27 mouse cellular contexts compared by ENCODE assay signal in genomic region chr3:43847386-43847785, GRCm38 (mm10).
DNase-seq lines count a peak whose midpoint lies in the region; ATAC-seq lines count a peak whose summit lies in the region.
"Had no signal": no experiment of that assay in that cellular context is flagged by ENCODE, and none has a peak within 500 bp of the region (broad histone marks: within the 10 kb centered on the region; RNA-seq: fewer than 3 reads in every experiment).

No protein-coding gene starts in this region.

- 41% methylated on average over 4 of the region's 4 CpGs for whole genome bisulfite sequencing in forebrain, embryonic 12.5 days
- WGBS in forebrain, embryonic 15.5 days = 30% methylated on average over 4 of the region's 4 CpGs
- 34% methylated on average over 4 of the region's 4 CpGs for WGBS in midbrain, embryonic 12.5 days
- 28% methylated on average over 4 of the region's 4 CpGs for WGBS in midbrain, embryonic 16.5 days

- no peak overlapping the region for H3K9ac ChIP-seq in forebrain, embryonic 12.5 days
- no peak overlapping the region for H3K9ac ChIP-seq in forebrain, embryonic 15.5 days (replicated peaks)
- H3K9ac ChIP-seq in midbrain, embryonic 12.5 days (replicated peaks) = no peak overlapping the region
- no peak overlapping the region for H3K9ac ChIP-seq in midbrain, embryonic 16.5 days (ENCODE audit: low read depth, low read length)
- H3K9ac ChIP-seq: embryonic facial prominence, embryonic 13.5 days; forebrain, embryonic 13.5 days; heart, embryonic 12.5 days; hindbrain, embryonic 15.5 days; intestine, embryonic 15.5 days; limb, embryonic 13.5 days; lung, embryonic 15.5 days had no signal

- 0 out of 2 replicates have a peak, but pooled peaks have one; percentile 17 for ATAC-seq in forebrain, embryonic 12.5 days (ENCODE audit: low FRiP score)
- no peak for ATAC-seq in forebrain, embryonic 15.5 days (replicated peaks)
- 0 out of 2 replicates have a peak, but pooled peaks have one; percentile 19 for ATAC-seq in midbrain, embryonic 12.5 days (ENCODE audit: low FRiP score, low read depth)
- ATAC-seq in midbrain, embryonic 16.5 days = no peak
- no peak for ATAC-seq in cerebellum, adult (ENCODE audit: insufficient number of reproducible peaks, low FRiP score, low TSS enrichment)
- ATAC-seq: CD4-positive, CD25-positive, alpha-beta regulatory T cell, adult 4 months; forebrain, embryonic 13.5 days; intestine, embryonic 15.5 days had no signal

- no peaks in the 10 kb centered on the region for H3K4me1 ChIP-seq in forebrain, embryonic 12.5 days
- H3K4me1 ChIP-seq in forebrain, embryonic 15.5 days = no peaks in the 10 kb centered on the region
- H3K4me1 ChIP-seq in midbrain, embryonic 12.5 days = no peaks in the 10 kb centered on the region
- no peaks in the 10 kb centered on the region for H3K4me1 ChIP-seq in midbrain, embryonic 16.5 days (ENCODE audit: control insufficient read depth, insufficient read depth, low read length)
- H3K4me1 ChIP-seq: embryonic facial prominence, embryonic 13.5 days; forebrain, embryonic 13.5 days; heart, embryonic 12.5 days; hindbrain, embryonic 15.5 days; intestine, embryonic 15.5 days; limb, embryonic 13.5 days; lung, embryonic 15.5 days had no signal

- no peak overlapping the region for H3K4me2 ChIP-seq in forebrain, embryonic 12.5 days
- no peak overlapping the region for H3K4me2 ChIP-seq in forebrain, embryonic 15.5 days (replicated peaks)
- H3K4me2 ChIP-seq in midbrain, embryonic 12.5 days (replicated peaks) = no peak overlapping the region
- no peak overlapping the region for H3K4me2 ChIP-seq in midbrain, embryonic 16.5 days (ENCODE audit: low read length)
- H3K4me2 ChIP-seq: embryonic facial prominence, embryonic 13.5 days; forebrain, embryonic 13.5 days; heart, embryonic 12.5 days; hindbrain, embryonic 15.5 days; intestine, embryonic 15.5 days; limb, embryonic 13.5 days; liver, embryonic 11.5 days; lung, embryonic 15.5 days had no signal

- no peak overlapping the region for H3K4me3 ChIP-seq in forebrain, embryonic 12.5 days (replicated peaks)
- H3K4me3 ChIP-seq in forebrain, embryonic 15.5 days = no peak overlapping the region
- H3K4me3 ChIP-seq in midbrain, embryonic 12.5 days = no peak overlapping the region
- H3K4me3 ChIP-seq in midbrain, embryonic 16.5 days (ENCODE audit: low read depth, low read length) = no peak overlapping the region
- H3K4me3 ChIP-seq: embryonic facial prominence, embryonic 13.5 days; forebrain, embryonic 13.5 days; heart, adult 2 months; heart, embryonic 12.5 days; hindbrain, embryonic 15.5 days; intestine, embryonic 15.5 days; layer of hippocampus, adult 2 months; limb, embryonic 13.5 days; lung, embryonic 15.5 days had no signal

- no peaks in the 10 kb centered on the region for H3K9me3 ChIP-seq in forebrain, embryonic 12.5 days
- no peaks in the 10 kb centered on the region for H3K9me3 ChIP-seq in forebrain, embryonic 15.5 days
- no peaks in the 10 kb centered on the region for H3K9me3 ChIP-seq in midbrain, embryonic 12.5 days
- no peaks in the 10 kb centered on the region; the same call in 1 of the 2 replicates for H3K9me3 ChIP-seq in midbrain, embryonic 16.5 days (replicated peaks; ENCODE audit: control insufficient read depth, low read length, poor library complexity, severe bottlenecking)
- H3K9me3 ChIP-seq: embryonic facial prominence, embryonic 13.5 days; forebrain, embryonic 13.5 days; heart, embryonic 12.5 days; hindbrain, embryonic 15.5 days; intestine, embryonic 15.5 days; limb, embryonic 13.5 days; lung, embryonic 15.5 days had no signal

- no peaks in the 10 kb centered on the region for H3K36me3 ChIP-seq in forebrain, embryonic 12.5 days (replicated peaks)
- no peaks in the 10 kb centered on the region for H3K36me3 ChIP-seq in forebrain, embryonic 15.5 days
- H3K36me3 ChIP-seq in midbrain, embryonic 12.5 days = no peaks in the 10 kb centered on the region
- no peaks in the 10 kb centered on the region for H3K36me3 ChIP-seq in midbrain, embryonic 16.5 days (ENCODE audit: control insufficient read depth, insufficient read depth, low read length)
- H3K36me3 ChIP-seq: embryonic facial prominence, embryonic 13.5 days; heart, embryonic 12.5 days; hindbrain, embryonic 15.5 days; intestine, embryonic 15.5 days; limb, embryonic 13.5 days; lung, embryonic 15.5 days had no signal

- H3K27ac ChIP-seq in forebrain, embryonic 12.5 days = no peak overlapping the region
- H3K27ac ChIP-seq in forebrain, embryonic 15.5 days (replicated peaks) = no peak overlapping the region
- H3K27ac ChIP-seq in midbrain, embryonic 12.5 days (replicated peaks) = no peak overlapping the region
- no peak overlapping the region for H3K27ac ChIP-seq in midbrain, embryonic 16.5 days (ENCODE audit: low read length)
- H3K27ac ChIP-seq: embryonic facial prominence, embryonic 13.5 days; forebrain, embryonic 13.5 days; heart, adult 2 months; hindbrain, embryonic 15.5 days; intestine, embryonic 15.5 days; layer of hippocampus, adult 2 months; limb, embryonic 13.5 days; lung, embryonic 15.5 days; stomach, postnatal 0 days had no signal

- no peaks in the 10 kb centered on the region for H3K27me3 ChIP-seq in forebrain, embryonic 12.5 days
- no peaks in the 10 kb centered on the region for H3K27me3 ChIP-seq in forebrain, embryonic 15.5 days
- no peaks in the 10 kb centered on the region for H3K27me3 ChIP-seq in midbrain, embryonic 12.5 days
- no peaks in the 10 kb centered on the region for H3K27me3 ChIP-seq in midbrain, embryonic 16.5 days (ENCODE audit: control insufficient read depth, insufficient read depth, low read depth, low read length)
- H3K27me3 ChIP-seq: embryonic facial prominence, embryonic 13.5 days; forebrain, embryonic 13.5 days; heart, embryonic 12.5 days; hindbrain, embryonic 15.5 days; intestine, embryonic 15.5 days; limb, embryonic 13.5 days; lung, embryonic 15.5 days had no signal

- peak; percentile 17 for DNase-seq in embryo, embryonic 10.5 days (ENCODE audit: low spot score)
- DNase-seq in spleen, adult 12 weeks (ENCODE audit: low spot score) = no peak
- DNase-seq: adrenal gland, postnatal 14 days; cerebellum, adult 2 months; cerebellum, postnatal 14 days; heart, adult 2 months; heart, postnatal 4 days; kidney, adult 2 months; kidney, postnatal 36 days; thymus, adult 2 months; thymus, postnatal 36 days had no signal

Comparison
In these comparisons a context has a peak if more than half of its experiments do, and no peak if none do; other contexts are left out.
1. ATAC-seq: peak in forebrain, embryonic 12.5 days (single experiment) and midbrain, embryonic 12.5 days (single experiment); none in forebrain, embryonic 15.5 days (single experiment), midbrain, embryonic 16.5 days (single experiment) and cerebellum, adult (single experiment).